26 mouse cellular contexts compared by ENCODE assay signal in genomic region chr1:93277041-93277440, GRCm38 (mm10).
"Had no signal": no experiment of that assay in that cellular context is flagged by ENCODE, and none has a peak within 500 bp of the region (broad histone marks: within the 10 kb centered on the region; RNA-seq: fewer than 3 reads in every experiment).

No protein-coding gene starts in this region.

- ATAC-seq: hindbrain, postnatal 0 days; intestine, embryonic 16.5 days; liver, embryonic 12.5 days had no signal

- H3K27ac ChIP-seq: heart, adult 2 months; heart, embryonic 13.5 days; heart, embryonic 15.5 days; hindbrain, embryonic 13.5 days; hindbrain, embryonic 15.5 days; hindbrain, postnatal 0 days; kidney, embryonic 15.5 days; kidney, postnatal 0 days; limb, embryonic 13.5 days; limb, embryonic 15.5 days; liver, embryonic 12.5 days; liver, embryonic 14.5 days had no signal

- H3K4me3 ChIP-seq: heart, adult 2 months; heart, embryonic 13.5 days; heart, embryonic 15.5 days; hindbrain, embryonic 13.5 days; hindbrain, embryonic 15.5 days; kidney, embryonic 15.5 days; limb, embryonic 13.5 days; limb, embryonic 15.5 days; liver, embryonic 12.5 days had no signal

- H3K27me3 ChIP-seq: hindbrain, embryonic 13.5 days; hindbrain, embryonic 15.5 days; kidney, embryonic 15.5 days; limb, embryonic 13.5 days; limb, embryonic 15.5 days; liver, embryonic 12.5 days had no signal

- H3K4me1 ChIP-seq: heart, embryonic 13.5 days; heart, embryonic 15.5 days; hindbrain, embryonic 15.5 days; limb, embryonic 13.5 days; limb, embryonic 15.5 days; liver, embryonic 12.5 days had no signal

- DNase-seq: gastrocnemius, postnatal 14 days; gastrocnemius, postnatal 36 days; heart, adult 11 months; heart, adult 2 months; heart, postnatal 14 days; heart, postnatal 36 days; kidney, adult 11 months; kidney, adult 2 months; kidney, adult 9 months; kidney, postnatal 14 days; kidney, postnatal 36 days; layer of hippocampus, adult 9-11 months; layer of hippocampus, postnatal 36 days; left cerebral cortex, postnatal 4 days had no signal
